Mouse (Mus musculus): Measurements from ENCODE around the gene Tmem223. TPM values are rescaled to one million over a fixed set of nuclear protein-coding genes. Genes with fewer than 3 reads are reported as not detected.

Gene Tmem223
- polyA plus RNA-seq, 1 experiment from 2014 or later: 161 TPM

- peaks cover 6% of the 10 kb centered on the region; the same call in 1 of the 2 replicates for H3K4me1 ChIP-seq
- peaks cover 28% of the 10 kb centered on the region for H3K36me3 ChIP-seq
- H3K9ac ChIP-seq: no peak overlapping the region
- 59% methylated on average over 3 of the region's 3 CpGs for WGBS
- no peaks in the 10 kb centered on the region for H3K9me3 ChIP-seq
- ATAC-seq (ENCODE audit: insufficient read depth, low FRiP score, low read depth): no peak
- H3K27ac ChIP-seq: no peak overlapping the region
- H3K4me3 ChIP-seq (replicated peaks): peak overlapping the region; percentile 96; the same call in 1 of the 2 replicates
- H3K27me3 ChIP-seq (replicated peaks): no peaks in the 10 kb centered on the region
- H3K4me2 ChIP-seq: peak overlapping the region; percentile 61; the same call in 1 of the 2 replicates
These were observed 15.1 kb upstream of the Tmem223 start for GRCm38 (mm10) chr19:8755652-8756051.

GRCm38 (mm10) chr19:8756635-8757387, 14.0 kb upstream of the Tmem223 start, which contains the start of gene Nxf1:
Gene Nxf1 (plus strand): TSS chr19:8757073.
- Histone ChIP-seq H3K4me3 (replicated peaks) (peak within 1 kb of the TSS; percentile 96), H3K36me3 (peaks cover 18% of the 10 kb centered on the region), H3K9me3 (no peaks in the 10 kb centered on the region), H3K9ac (peak within 1 kb of the TSS; percentile 94), H3K27me3 (replicated peaks) (no peaks in the 10 kb centered on the region), H3K4me2 (peak within 1 kb of the TSS; percentile 61), H3K4me1 (peaks cover 6% of the 10 kb centered on the region; the same call in 1 of the 2 replicates), H3K27ac (peak within 1 kb of the TSS; percentile 92)
- ATAC-seq (ENCODE audit: insufficient read depth, low FRiP score, low read depth): peak; percentile 96
- WGBS: under 1% methylated on average over 75 of the region's 75 CpGs

GRCm38 (mm10) chr19:8757471-8757998, 13.3 kb upstream of the Tmem223 start:
- no peaks in the 10 kb centered on the region for H3K9me3 ChIP-seq
- H3K36me3 ChIP-seq: peaks cover 13% of the 10 kb centered on the region
- no peak for ATAC-seq (ENCODE audit: insufficient read depth, low FRiP score, low read depth)
- H3K27ac ChIP-seq: peak overlapping the region; percentile 92
- peak overlapping the region; percentile 96 for H3K4me3 ChIP-seq (replicated peaks)
- H3K4me2 ChIP-seq: peak overlapping the region; percentile 61
- no peaks in the 10 kb centered on the region for H3K27me3 ChIP-seq (replicated peaks)
- H3K4me1 ChIP-seq: peaks cover 6% of the 10 kb centered on the region; the same call in 1 of the 2 replicates
- peak overlapping the region; percentile 94 for H3K9ac ChIP-seq
- WGBS: 3% methylated on average over 14 of the region's 14 CpGs

- WGBS: 77% methylated on average over 2 of the region's 2 CpGs
These were observed 11.9 kb upstream of the Tmem223 start for GRCm38 (mm10) chr19:8758899-8759298.

GRCm38 (mm10) chr19:8760757-8761156, 10.0 kb upstream of the Tmem223 start:
- H3K4me3 ChIP-seq (replicated peaks): no peak overlapping the region
- H3K27ac ChIP-seq: no peak overlapping the region
- H3K9ac ChIP-seq: no peak overlapping the region
- 98% methylated on average over 2 of the region's 2 CpGs for WGBS
- H3K36me3 ChIP-seq: peaks cover 31% of the 10 kb centered on the region
- H3K27me3 ChIP-seq (replicated peaks): no peaks in the 10 kb centered on the region
- no peak for ATAC-seq (ENCODE audit: insufficient read depth, low FRiP score, low read depth)
- H3K9me3 ChIP-seq: no peaks in the 10 kb centered on the region
- peaks cover 6% of the 10 kb centered on the region; the same call in 1 of the 2 replicates for H3K4me1 ChIP-seq
- H3K4me2 ChIP-seq: no peak overlapping the region

More at GRCm38 (mm10) chr19:8758899-8759298, 11.9 kb upstream of the Tmem223 start:
- Histone ChIP-seq H3K4me3 (replicated peaks) (no peak overlapping the region), H3K9ac (no peak overlapping the region), H3K4me1 (peaks cover 6% of the 10 kb centered on the region; the same call in 1 of the 2 replicates), H3K27ac (no peak overlapping the region), H3K4me2 (0 out of 2 replicates have a peak overlapping the region, but pooled peaks have one; percentile 61), H3K36me3 (peaks cover 20% of the 10 kb centered on the region), H3K9me3 (no peaks in the 10 kb centered on the region), H3K27me3 (replicated peaks) (no peaks in the 10 kb centered on the region)
- ATAC-seq (ENCODE audit: insufficient read depth, low FRiP score, low read depth): no peak

GRCm38 (mm10) chr19:8763276-8763675, 7.5 kb upstream of the Tmem223 start:
- no peak overlapping the region for H3K4me3 ChIP-seq (replicated peaks)
- no peak overlapping the region for H3K27ac ChIP-seq
- WGBS: 90% methylated on average over 4 of the region's 4 CpGs
- peaks cover 54% of the 10 kb centered on the region for H3K36me3 ChIP-seq
- no peak for ATAC-seq (ENCODE audit: insufficient read depth, low FRiP score, low read depth)
- no peak overlapping the region for H3K9ac ChIP-seq
- H3K9me3 ChIP-seq: no peaks in the 10 kb centered on the region
- no peak overlapping the region for H3K4me2 ChIP-seq
- H3K4me1 ChIP-seq: peaks cover 2% of the 10 kb centered on the region; the same call in 1 of the 2 replicates
- no peaks in the 10 kb centered on the region for H3K27me3 ChIP-seq (replicated peaks)

GRCm38 (mm10) chr19:8765562-8765961, 5.2 kb upstream of the Tmem223 start:
- Histone ChIP-seq H3K4me1 (no peaks in the 10 kb centered on the region), H3K36me3 (peaks cover 62% of the 10 kb centered on the region), H3K9ac (no peak overlapping the region), H3K9me3 (no peaks in the 10 kb centered on the region), H3K27ac (no peak overlapping the region), H3K4me2 (no peak overlapping the region), H3K4me3 (replicated peaks) (no peak overlapping the region), H3K27me3 (replicated peaks) (no peaks in the 10 kb centered on the region)
- no peak for ATAC-seq (ENCODE audit: insufficient read depth, low FRiP score, low read depth)
- WGBS: 94% methylated on average over 9 of the region's 9 CpGs

- H3K36me3 ChIP-seq: peaks cover 19% of the 10 kb centered on the region
- peak overlapping the region; percentile 67 for H3K4me3 ChIP-seq (replicated peaks)
- H3K4me1 ChIP-seq: peaks cover 15% of the 10 kb centered on the region
- H3K9me3 ChIP-seq: no peaks in the 10 kb centered on the region
- peak overlapping the region; percentile 71; the same call in 1 of the 2 replicates for H3K9ac ChIP-seq
- H3K4me2 ChIP-seq: peak overlapping the region; percentile 89
- H3K27ac ChIP-seq: 0 out of 2 replicates have a peak overlapping the region, but pooled peaks have one; percentile 100
- WGBS: 68% methylated on average over 5 of the region's 5 CpGs
- ATAC-seq (ENCODE audit: insufficient read depth, low FRiP score, low read depth): no peak
- no peaks in the 10 kb centered on the region for H3K27me3 ChIP-seq (replicated peaks)
These were observed 2.2 kb downstream of the Tmem223 start for GRCm38 (mm10) chr19:8772996-8773395.

- ATAC-seq (ENCODE audit: insufficient read depth, low FRiP score, low read depth): no peak
- WGBS: 49% methylated on average over 6 of the region's 6 CpGs
These were observed 2.6 kb downstream of the Tmem223 start for GRCm38 (mm10) chr19:8773409-8773808.

GRCm38 (mm10) chr19:8774086-8774835, 3.5 kb downstream of the Tmem223 start, which contains the start of gene Tmem179b:
Gene Tmem179b (minus strand): TSS chr19:8774467.
- H3K36me3 ChIP-seq: peaks cover 17% of the 10 kb centered on the region
- peak within 1 kb of the TSS; percentile 89 for H3K4me2 ChIP-seq
- WGBS: under 1% methylated on average over 68 of the region's 68 CpGs
- H3K27ac ChIP-seq: peak within 1 kb of the TSS; percentile 100
- H3K4me3 ChIP-seq (replicated peaks): peak within 1 kb of the TSS; percentile 67
- H3K4me1 ChIP-seq: peaks cover 15% of the 10 kb centered on the region
- ATAC-seq (ENCODE audit: insufficient read depth, low FRiP score, low read depth): peak; percentile 91
- no peaks in the 10 kb centered on the region for H3K27me3 ChIP-seq (replicated peaks)
- H3K9ac ChIP-seq: peak within 1 kb of the TSS; percentile 71
- H3K9me3 ChIP-seq: no peaks in the 10 kb centered on the region

More at GRCm38 (mm10) chr19:8773409-8773808, 2.6 kb downstream of the Tmem223 start:
- peak overlapping the region; percentile 71; the same call in 1 of the 2 replicates for H3K9ac ChIP-seq
- peak overlapping the region; percentile 67 for H3K4me3 ChIP-seq (replicated peaks)
- no peaks in the 10 kb centered on the region for H3K9me3 ChIP-seq
- H3K4me1 ChIP-seq: peaks cover 15% of the 10 kb centered on the region
- no peaks in the 10 kb centered on the region for H3K27me3 ChIP-seq (replicated peaks)
- peak overlapping the region; percentile 100 for H3K27ac ChIP-seq
- H3K36me3 ChIP-seq: peaks cover 22% of the 10 kb centered on the region
- H3K4me2 ChIP-seq: peak overlapping the region; percentile 89

GRCm38 (mm10) chr19:8774951-8775421, 4.2 kb downstream of the Tmem223 start:
- ATAC-seq (ENCODE audit: insufficient read depth, low FRiP score, low read depth): peak; percentile 4
- Histone ChIP-seq H3K36me3 (peaks cover 15% of the 10 kb centered on the region; the same call in 1 of the 2 replicates), H3K9me3 (no peaks in the 10 kb centered on the region), H3K4me3 (replicated peaks) (peak overlapping the region; percentile 67), H3K9ac (peak overlapping the region; percentile 71), H3K27ac (peak overlapping the region; percentile 100), H3K4me2 (peak overlapping the region; percentile 89), H3K27me3 (replicated peaks) (no peaks in the 10 kb centered on the region), H3K4me1 (peaks cover 15% of the 10 kb centered on the region)
- WGBS: 4% methylated on average over 20 of the region's 20 CpGs
